In genomic region chr11:57962382-57963285, GRCm38 (mm10) we compare ENCODE assay signal across 8 mouse cellular contexts. TPM values are rescaled to one million over a fixed set of nuclear protein-coding genes. Genes with fewer than 3 reads are reported as not detected.
DNase-seq lines count a peak whose midpoint lies in the region; ATAC-seq and TF ChIP-seq lines count a peak whose summit lies in the region.

No protein-coding gene starts in this region.

- peak overlapping the region; percentile 17; the same call in 1 of the 2 replicates for H3K27ac ChIP-seq in bone marrow, adult 2 months (ENCODE audit: control insufficient read depth, insufficient read depth, low read depth, low read length, poor library complexity)
- peak overlapping the region; percentile 64; the same call in 1 of the 2 replicates for H3K27ac ChIP-seq in embryonic facial prominence, embryonic 14.5 days (replicated peaks; ENCODE audit: low read depth, low read length)
- H3K27ac ChIP-seq in limb, embryonic 13.5 days, result peak overlapping the region; percentile 76
- peak overlapping the region; percentile 90 for H3K27ac ChIP-seq in midbrain, embryonic 15.5 days

- no peaks in the 10 kb centered on the region for H3K27me3 ChIP-seq in embryonic facial prominence, embryonic 14.5 days (replicated peaks; ENCODE audit: control insufficient read depth, insufficient read depth, low read length)
- H3K27me3 ChIP-seq in limb, embryonic 13.5 days, result no peaks in the 10 kb centered on the region
- no peaks in the 10 kb centered on the region for H3K27me3 ChIP-seq in midbrain, embryonic 15.5 days (replicated peaks)

- TF ChIP-seq CTCF in bone marrow, adult 2 months (IDR thresholded peaks at IDR 0.05; ENCODE audit: control insufficient read depth, insufficient read depth, low read length), result 0 out of 2 replicates have a peak, but pooled peaks have one; percentile 0

- peak overlapping the region; percentile 59 for H3K9ac ChIP-seq in embryonic facial prominence, embryonic 14.5 days (ENCODE audit: low read depth, low read length)
- peak overlapping the region; percentile 70 for H3K9ac ChIP-seq in limb, embryonic 13.5 days
- H3K9ac ChIP-seq in midbrain, embryonic 15.5 days, result peak overlapping the region; percentile 76

- H3K4me3 ChIP-seq in bone marrow, adult 2 months (replicated peaks; ENCODE audit: control insufficient read depth, low read depth, low read length), result peak overlapping the region; percentile 66
- peak overlapping the region; percentile 53 for H3K4me3 ChIP-seq in embryonic facial prominence, embryonic 14.5 days (ENCODE audit: low read depth, low read length)
- peak overlapping the region; percentile 56 for H3K4me3 ChIP-seq in limb, embryonic 13.5 days
- peak overlapping the region; percentile 45 for H3K4me3 ChIP-seq in midbrain, embryonic 15.5 days

- peak overlapping the region; percentile 53 for H3K4me2 ChIP-seq in embryonic facial prominence, embryonic 14.5 days (ENCODE audit: low read depth, low read length)
- peak overlapping the region; percentile 81 for H3K4me2 ChIP-seq in limb, embryonic 13.5 days (replicated peaks)
- H3K4me2 ChIP-seq in midbrain, embryonic 15.5 days, result peak overlapping the region; percentile 76

- H3K9me3 ChIP-seq in embryonic facial prominence, embryonic 14.5 days (ENCODE audit: control insufficient read depth, low read length), result no peaks in the 10 kb centered on the region
- H3K9me3 ChIP-seq in limb, embryonic 13.5 days, result no peaks in the 10 kb centered on the region
- no peaks in the 10 kb centered on the region for H3K9me3 ChIP-seq in midbrain, embryonic 15.5 days

- DNase-seq in A20 (ENCODE audit: low read depth, low spot score), result peak; percentile 69
- peak; percentile 93 for DNase-seq in embryonic facial prominence, embryonic 14.5 days (ENCODE audit: low spot score)
- peak; percentile 79 for DNase-seq in heart, adult 8-10 months (ENCODE audit: low spot score)
- DNase-seq in kidney, adult 8-10 months, result peak; percentile 79 to 84
- peak; percentile 33 to 69 for DNase-seq in spleen, adult 18-20 months

- peak; percentile 94 for ATAC-seq in embryonic facial prominence, embryonic 14.5 days (ENCODE audit: low read depth)
- peak; percentile 93 for ATAC-seq in limb, embryonic 13.5 days (ENCODE audit: low FRiP score, low read depth)
- peak; percentile 96 for ATAC-seq in midbrain, embryonic 15.5 days (replicated peaks)

- peak; percentile 28; the same call in 1 of the 2 replicates for TF ChIP-seq POLR2A in bone marrow, adult 2 months (IDR thresholded peaks at IDR 0.05; ENCODE audit: borderline replicate concordance, control insufficient read depth, low read depth, low read length)

- H3K36me3 ChIP-seq in embryonic facial prominence, embryonic 14.5 days (ENCODE audit: control insufficient read depth, insufficient read depth, low read length), result no peaks in the 10 kb centered on the region
- no peaks in the 10 kb centered on the region for H3K36me3 ChIP-seq in limb, embryonic 13.5 days
- H3K36me3 ChIP-seq in midbrain, embryonic 15.5 days (replicated peaks), result no peaks in the 10 kb centered on the region

- 4% methylated on average over 40 of the region's 40 CpGs for WGBS in bone marrow, adult 2 months
- under 1% methylated on average over 40 of the region's 40 CpGs for WGBS in embryonic facial prominence, embryonic 14.5 days
- WGBS in limb, embryonic 13.5 days, result 1% methylated on average over 40 of the region's 40 CpGs
- under 1% methylated on average over 40 of the region's 40 CpGs for WGBS in midbrain, embryonic 15.5 days

- H3K4me1 ChIP-seq in bone marrow, adult 2 months (ENCODE audit: control insufficient read depth, insufficient read depth, low read length), result peaks cover 1% of the 10 kb centered on the region; the same call in 1 of the 2 replicates
- no peaks in the 10 kb centered on the region for H3K4me1 ChIP-seq in embryonic facial prominence, embryonic 14.5 days (ENCODE audit: control insufficient read depth, insufficient read depth, low read length)
- peaks cover 4% of the 10 kb centered on the region; the same call in 1 of the 2 replicates for H3K4me1 ChIP-seq in limb, embryonic 13.5 days
- peaks cover 16% of the 10 kb centered on the region for H3K4me1 ChIP-seq in midbrain, embryonic 15.5 days

RNA-seq across cellular contexts. Expression of gene Larp1, which starts 46.2 kb away (rescaled TPM):
- polyA plus RNA-seq in bone marrow, adult 2 months (2011; ENCODE audit: insufficient read depth, insufficient read length, low replicate concordance, missing spikeins), result 17.0 and 28.2 TPM in 2 replicates
- polyA plus RNA-seq in embryonic facial prominence, embryonic 14.5 days (2014; fragmentation: Nextera tagmentation; extraction: Ambion mirVana), result 19.5 and 21.9 TPM in 2 replicates
- 10 to 100 TPM; 61.6 to 70.0 (median 65.1) TPM for total RNA-seq in heart, adult 8-10 months (2022)
- polyA plus RNA-seq in limb, embryonic 13.5 days (2015; fragmentation: Nextera tagmentation; extraction: Ambion mirVana), result 17.7 and 18.2 TPM in 2 replicates
- 22.1 and 22.8 TPM in 2 replicates for polyA plus RNA-seq in midbrain, embryonic 15.5 days (2015; fragmentation: Nextera tagmentation; extraction: Ambion mirVana)

Comparison
In these comparisons a context has a peak if more than half of its experiments do, and no peak if none do; other contexts are left out.
1. Peak in every context shown above with its lines: DNase-seq, ATAC-seq, H3K4me3 ChIP-seq and H3K27ac ChIP-seq.
2. H3K27ac ChIP-seq: peak in every context shown above with its lines; median percentile 90 in midbrain, embryonic 15.5 days; 76 in limb, embryonic 13.5 days; 64 in embryonic facial prominence, embryonic 14.5 days; 17 in bone marrow, adult 2 months.